Comparison of ENCODE assay signal across 8 mouse cellular contexts in genomic region chr5:114138277-114139164, GRCm38 (mm10). TPM values are rescaled to one million over a fixed set of nuclear protein-coding genes. Genes with fewer than 3 reads are reported as not detected.
DNase-seq lines count a peak whose midpoint lies in the region; ATAC-seq lines count a peak whose summit lies in the region.

No protein-coding gene starts in this region.

- 68% methylated on average over 21 of the region's 21 CpGs for whole genome bisulfite sequencing in embryonic facial prominence, embryonic 15.5 days
- WGBS in hindbrain, embryonic 15.5 days, result 57% methylated on average over 21 of the region's 21 CpGs

- H3K4me1 ChIP-seq in embryonic facial prominence, embryonic 15.5 days, result peaks cover 10% of the 10 kb centered on the region
- peaks cover 29% of the 10 kb centered on the region for H3K4me1 ChIP-seq in hindbrain, embryonic 15.5 days (replicated peaks)

- no peaks in the 10 kb centered on the region for H3K9me3 ChIP-seq in embryonic facial prominence, embryonic 15.5 days (replicated peaks)
- H3K9me3 ChIP-seq in hindbrain, embryonic 15.5 days, result no peaks in the 10 kb centered on the region

- no peaks in the 10 kb centered on the region for H3K27me3 ChIP-seq in embryonic facial prominence, embryonic 15.5 days
- H3K27me3 ChIP-seq in hindbrain, embryonic 15.5 days, result no peaks in the 10 kb centered on the region

- H3K36me3 ChIP-seq in embryonic facial prominence, embryonic 15.5 days, result peaks cover 20% of the 10 kb centered on the region
- H3K36me3 ChIP-seq in hindbrain, embryonic 15.5 days, result no peaks in the 10 kb centered on the region

- peak; percentile 45 for DNase-seq in adrenal gland, postnatal 10 days
- DNase-seq in adrenal gland, postnatal 4 days (ENCODE audit: low spot score in 2 of 2), result no peak
- DNase-seq in lung, postnatal 25 days (ENCODE audit: low spot score), result peak; percentile 17
- no peak for DNase-seq in right cerebral cortex, postnatal 25 days
- no peak for DNase-seq in embryo, embryonic 9.5 days (ENCODE audit: extremely low spot score)
- no peak for DNase-seq in urinary bladder, adult 18-20 months (ENCODE audit: low spot score in 2 of 2)

- H3K4me2 ChIP-seq in embryonic facial prominence, embryonic 15.5 days (replicated peaks), result no peak overlapping the region
- peak overlapping the region; percentile 30 for H3K4me2 ChIP-seq in hindbrain, embryonic 15.5 days

- peak overlapping the region; percentile 65; the same call in 1 of the 2 replicates for H3K27ac ChIP-seq in embryonic facial prominence, embryonic 15.5 days (replicated peaks)
- H3K27ac ChIP-seq in hindbrain, embryonic 15.5 days (replicated peaks), result peak overlapping the region; percentile 81

- H3K4me3 ChIP-seq in embryonic facial prominence, embryonic 15.5 days (replicated peaks), result no peak overlapping the region
- no peak overlapping the region for H3K4me3 ChIP-seq in hindbrain, embryonic 15.5 days

- H3K9ac ChIP-seq in embryonic facial prominence, embryonic 15.5 days, result no peak overlapping the region
- no peak overlapping the region for H3K9ac ChIP-seq in hindbrain, embryonic 15.5 days

- no peak for ATAC-seq in embryonic facial prominence, embryonic 15.5 days (ENCODE audit: insufficient number of reproducible peaks, low FRiP score, low TSS enrichment, low read depth)
- 0 out of 2 replicates have a peak, but pooled peaks have one; percentile 31 for ATAC-seq in hindbrain, embryonic 15.5 days (ENCODE audit: low FRiP score, low read depth)

RNA-seq across cellular contexts. Expression of gene Acacb, which starts 7.8 kb away (rescaled TPM):
- total RNA-seq in adrenal gland, postnatal 10 days (2021), result 100 to 1,000 TPM; 113 to 138 TPM
- 10 to 100 TPM; 25.6 to 31.5 TPM for total RNA-seq in adrenal gland, postnatal 4 days (2021)
- polyA plus RNA-seq in embryonic facial prominence, embryonic 15.5 days (2015; fragmentation: Nextera tagmentation; extraction: Ambion mirVana), result 2.0 and 2.6 TPM in 2 replicates
- polyA plus RNA-seq in hindbrain, embryonic 15.5 days (2015; fragmentation: Nextera tagmentation; extraction: Ambion mirVana), result 4.4 TPM in 2 replicates

RNA-seq across cellular contexts. Expression of gene Ung, which starts 8.3 kb away (rescaled TPM):
- 10 to 100 TPM; 11.4 to 13.3 TPM for total RNA-seq in adrenal gland, postnatal 10 days (2021)
- 10 to 100 TPM; 15.3 to 17.0 TPM for total RNA-seq in adrenal gland, postnatal 4 days (2021)
- polyA plus RNA-seq in embryonic facial prominence, embryonic 15.5 days (2015; fragmentation: Nextera tagmentation; extraction: Ambion mirVana), result 37.1 and 38.2 TPM in 2 replicates
- 12.8 and 13.5 TPM in 2 replicates for polyA plus RNA-seq in hindbrain, embryonic 15.5 days (2015; fragmentation: Nextera tagmentation; extraction: Ambion mirVana)

RNA-seq across cellular contexts. Expression of gene Alkbh2, which starts 10.5 kb away (rescaled TPM):
- total RNA-seq in adrenal gland, postnatal 10 days (2021), result 1 to 10 TPM; 6.3 to 8.6 TPM
- 10 to 100 TPM in 1 of 2 experiments, 1 to 10 TPM in 1; 7.9 to 12.9 TPM for total RNA-seq in adrenal gland, postnatal 4 days (2021)
- 10.7 and 11.1 TPM in 2 replicates for polyA plus RNA-seq in embryonic facial prominence, embryonic 15.5 days (2015; fragmentation: Nextera tagmentation; extraction: Ambion mirVana)
- polyA plus RNA-seq in hindbrain, embryonic 15.5 days (2015; fragmentation: Nextera tagmentation; extraction: Ambion mirVana), result 6.4 and 7.4 TPM in 2 replicates

RNA-seq across cellular contexts. Expression of gene Svop, which starts 47.2 kb away (rescaled TPM):
- 1 to 10 TPM; 3.1 to 4.4 TPM for total RNA-seq in adrenal gland, postnatal 10 days (2021)
- 1 to 10 TPM; 6.2 to 7.5 TPM for total RNA-seq in adrenal gland, postnatal 4 days (2021)
- polyA plus RNA-seq in embryonic facial prominence, embryonic 15.5 days (2015; fragmentation: Nextera tagmentation; extraction: Ambion mirVana), result 0.38 and 0.48 TPM in 2 replicates
- 85.9 and 93.9 TPM in 2 replicates for polyA plus RNA-seq in hindbrain, embryonic 15.5 days (2015; fragmentation: Nextera tagmentation; extraction: Ambion mirVana)

Comparison
In these comparisons a context has a peak if more than half of its experiments do, and no peak if none do; other contexts are left out.
1. DNase-seq: peak in adrenal gland, postnatal 10 days (single experiment) and lung, postnatal 25 days (single experiment); none in adrenal gland, postnatal 4 days (0 of 2), right cerebral cortex, postnatal 25 days (single experiment), embryo, embryonic 9.5 days (single experiment) and urinary bladder, adult 18-20 months (0 of 2).